Mouse (Mus musculus): ENCODE measurements around the gene Celsr1. TPM values are rescaled to one million over a fixed set of nuclear protein-coding genes. Genes with fewer than 3 reads are reported as not detected.

Gene Celsr1
- total and polyA plus RNA-seq, 3 experiments = 1.3 to 21.7 (median 4.7) TPM

GRCm38 (mm10) chr15:85899396-85899795 lies 134.2 kb downstream of the Celsr1 start:
- H3K9me3 ChIP-seq (replicated peaks) = no peaks in the 10 kb centered on the region
- no peak for ATAC-seq (ENCODE audit: extremely low read depth, insufficient number of reproducible peaks, low FRiP score, poor library complexity, severe bottlenecking)
- no peak overlapping the region for H3K4me3 ChIP-seq (ENCODE audit: low read depth, low read length)
- no peak for TF ChIP-seq TAL1 (conservative IDR thresholded peaks at IDR 0.05; ENCODE audit: low read depth, low read length)
- no peak for TF ChIP-seq POLR2AphosphoS5 (IDR thresholded peaks at IDR 0.05; ENCODE audit: insufficient replicate concordance, low read depth, low read length)
- no peak for TF ChIP-seq GATA2 (IDR thresholded peaks at IDR 0.05; ENCODE audit: borderline replicate concordance, low read depth, low read length)
- TF ChIP-seq CTCF (IDR thresholded peaks at IDR 0.05; ENCODE audit: low read depth, low read length) = no peak
- no peak for TF ChIP-seq GATA1 (IDR thresholded peaks at IDR 0.05; ENCODE audit: borderline replicate concordance, low read length)
- H3K4me1 ChIP-seq (ENCODE audit: insufficient read depth, low read depth, low read length) = peaks cover 34% of the 10 kb centered on the region
- DNase-seq (ENCODE audit: low spot score) = no peak
- H3K27me3 ChIP-seq (ENCODE audit: insufficient read depth, low read length) = peaks cover 2% of the 10 kb centered on the region; the same call in 1 of the 2 replicates
- peaks cover 91% of the 10 kb centered on the region for H3K36me3 ChIP-seq (replicated peaks)

GRCm38 (mm10) chr15:85897113-85897512 lies 136.5 kb downstream of the Celsr1 start:
- Histone ChIP-seq H3K27me3 (ENCODE audit: insufficient read depth, low read length) (no peaks in the 10 kb centered on the region), H3K4me3 (ENCODE audit: low read depth, low read length) (no peak overlapping the region), H3K36me3 (replicated peaks) (peaks cover 100% of the 10 kb centered on the region), H3K9me3 (replicated peaks) (no peaks in the 10 kb centered on the region), H3K4me1 (ENCODE audit: insufficient read depth, low read depth, low read length) (peaks cover 17% of the 10 kb centered on the region)
- ATAC-seq (ENCODE audit: extremely low read depth, insufficient number of reproducible peaks, low FRiP score, poor library complexity, severe bottlenecking) (no peak), DNase-seq (ENCODE audit: low spot score) (no peak)
- TF ChIP-seq POLR2AphosphoS5 (IDR thresholded peaks at IDR 0.05; ENCODE audit: insufficient replicate concordance, low read depth, low read length) = no peak
- no peak for TF ChIP-seq TAL1 (conservative IDR thresholded peaks at IDR 0.05; ENCODE audit: low read depth, low read length)
- no peak for TF ChIP-seq CTCF (IDR thresholded peaks at IDR 0.05; ENCODE audit: low read depth, low read length)
- TF ChIP-seq GATA2 (IDR thresholded peaks at IDR 0.05; ENCODE audit: borderline replicate concordance, low read depth, low read length) = no peak
- TF ChIP-seq GATA1 (IDR thresholded peaks at IDR 0.05; ENCODE audit: borderline replicate concordance, low read length) = no peak

- H3K27me3 ChIP-seq (ENCODE audit: insufficient read depth, low read length) = no peaks in the 10 kb centered on the region
- H3K9me3 ChIP-seq (replicated peaks) = no peaks in the 10 kb centered on the region
- DNase-seq (ENCODE audit: low spot score) (peak; percentile 57), ATAC-seq (ENCODE audit: extremely low read depth, insufficient number of reproducible peaks, low FRiP score, poor library complexity, severe bottlenecking) (peak; percentile 32; the same call in 1 of the 2 replicates)
- no peak overlapping the region for H3K4me3 ChIP-seq (ENCODE audit: low read depth, low read length)
- TF ChIP-seq CTCF (IDR thresholded peaks at IDR 0.05; ENCODE audit: low read depth, low read length) = peak; percentile 93
- no peak for TF ChIP-seq GATA1 (IDR thresholded peaks at IDR 0.05; ENCODE audit: borderline replicate concordance, low read length)
- peaks cover 9% of the 10 kb centered on the region; the same call in 1 of the 2 replicates for H3K4me1 ChIP-seq (ENCODE audit: insufficient read depth, low read depth, low read length)
- H3K36me3 ChIP-seq (replicated peaks) = peaks cover 100% of the 10 kb centered on the region
Measured at GRCm38 (mm10) chr15:85896284-85896683, 137.3 kb downstream of the Celsr1 start.

- Histone ChIP-seq H3K27me3 (ENCODE audit: insufficient read depth, low read length) (no peaks in the 10 kb centered on the region), H3K4me1 (ENCODE audit: insufficient read depth, low read depth, low read length) (peaks cover 5% of the 10 kb centered on the region; the same call in 1 of the 2 replicates), H3K9me3 (replicated peaks) (no peaks in the 10 kb centered on the region), H3K36me3 (replicated peaks) (peaks cover 96% of the 10 kb centered on the region), H3K4me3 (ENCODE audit: low read depth, low read length) (no peak overlapping the region)
- no peak for TF ChIP-seq POLR2AphosphoS5 (IDR thresholded peaks at IDR 0.05; ENCODE audit: insufficient replicate concordance, low read depth, low read length)
- no peak for TF ChIP-seq TAL1 (conservative IDR thresholded peaks at IDR 0.05; ENCODE audit: low read depth, low read length)
- DNase-seq (ENCODE audit: low spot score) (no peak), ATAC-seq (ENCODE audit: extremely low read depth, insufficient number of reproducible peaks, low FRiP score, poor library complexity, severe bottlenecking) (no peak)
Measured at GRCm38 (mm10) chr15:85893871-85894270, 139.7 kb downstream of the Celsr1 start.

- H3K27me3 ChIP-seq (ENCODE audit: insufficient read depth, low read length) = no peaks in the 10 kb centered on the region
- H3K36me3 ChIP-seq (replicated peaks) = peaks cover 95% of the 10 kb centered on the region
- H3K4me1 ChIP-seq (ENCODE audit: insufficient read depth, low read depth, low read length) = peaks cover 5% of the 10 kb centered on the region; the same call in 1 of the 2 replicates
- TF ChIP-seq POLR2AphosphoS5 (IDR thresholded peaks at IDR 0.05; ENCODE audit: insufficient replicate concordance, low read depth, low read length) = no peak
- TF ChIP-seq TAL1 (conservative IDR thresholded peaks at IDR 0.05; ENCODE audit: low read depth, low read length) = no peak
- no peak for TF ChIP-seq CTCF (IDR thresholded peaks at IDR 0.05; ENCODE audit: low read depth, low read length)
- no peak for TF ChIP-seq GATA2 (IDR thresholded peaks at IDR 0.05; ENCODE audit: borderline replicate concordance, low read depth, low read length)
- no peak for TF ChIP-seq GATA1 (IDR thresholded peaks at IDR 0.05; ENCODE audit: borderline replicate concordance, low read length)
- H3K9me3 ChIP-seq (replicated peaks) = no peaks in the 10 kb centered on the region
- no peak overlapping the region for H3K4me3 ChIP-seq (ENCODE audit: low read depth, low read length)
- ATAC-seq (ENCODE audit: extremely low read depth, insufficient number of reproducible peaks, low FRiP score, poor library complexity, severe bottlenecking) (no peak), DNase-seq (ENCODE audit: low spot score) (no peak)
Measured at GRCm38 (mm10) chr15:85892498-85893118, 141.0 kb downstream of the Celsr1 start.

GRCm38 (mm10) chr15:85891971-85892370 lies 141.6 kb downstream of the Celsr1 start:
- ATAC-seq (ENCODE audit: extremely low read depth, insufficient number of reproducible peaks, low FRiP score, poor library complexity, severe bottlenecking) = no peak
- DNase-seq (ENCODE audit: low spot score) = no peak
- no peak for TF ChIP-seq TAL1 (conservative IDR thresholded peaks at IDR 0.05; ENCODE audit: low read depth, low read length)
- Histone ChIP-seq H3K36me3 (replicated peaks) (peaks cover 91% of the 10 kb centered on the region), H3K27me3 (ENCODE audit: insufficient read depth, low read length) (no peaks in the 10 kb centered on the region), H3K4me3 (ENCODE audit: low read depth, low read length) (no peak overlapping the region), H3K4me1 (ENCODE audit: insufficient read depth, low read depth, low read length) (peaks cover 5% of the 10 kb centered on the region; the same call in 1 of the 2 replicates), H3K9me3 (replicated peaks) (no peaks in the 10 kb centered on the region)

GRCm38 (mm10) chr15:85889235-85889634 lies 144.3 kb downstream of the Celsr1 start:
- Histone ChIP-seq H3K4me1 (ENCODE audit: insufficient read depth, low read depth, low read length) (peaks cover 5% of the 10 kb centered on the region; the same call in 1 of the 2 replicates), H3K36me3 (replicated peaks) (peaks cover 89% of the 10 kb centered on the region), H3K9me3 (replicated peaks) (no peaks in the 10 kb centered on the region), H3K27me3 (ENCODE audit: insufficient read depth, low read length) (no peaks in the 10 kb centered on the region), H3K4me3 (ENCODE audit: low read depth, low read length) (no peak overlapping the region)
- TF ChIP-seq POLR2AphosphoS5 (IDR thresholded peaks at IDR 0.05; ENCODE audit: insufficient replicate concordance, low read depth, low read length) = no peak
- TF ChIP-seq GATA2 (IDR thresholded peaks at IDR 0.05; ENCODE audit: borderline replicate concordance, low read depth, low read length) = no peak
- TF ChIP-seq GATA1 (IDR thresholded peaks at IDR 0.05; ENCODE audit: borderline replicate concordance, low read length) = no peak
- ATAC-seq (ENCODE audit: extremely low read depth, insufficient number of reproducible peaks, low FRiP score, poor library complexity, severe bottlenecking) (no peak), DNase-seq (ENCODE audit: low spot score) (no peak)
